Mouse (Mus musculus): ENCODE results near the gene Zfp42. TPM values are rescaled to one million over a fixed set of nuclear protein-coding genes. Genes with fewer than 3 reads are reported as not detected.

Gene Zfp42
- polyA plus RNA-seq, 1 experiment from 2014 or later = not detected

GRCm38 (mm10) chr8:43248707-43249106 is 58.1 kb downstream of the Zfp42 start:
- H3K4me2 ChIP-seq = no peak overlapping the region
- WGBS = 87% methylated on average over 8 of the region's 8 CpGs
- H3K27me3 ChIP-seq = no peaks in the 10 kb centered on the region
- H3K9me3 ChIP-seq = no peaks in the 10 kb centered on the region
- H3K27ac ChIP-seq = no peak overlapping the region
- H3K4me3 ChIP-seq = no peak overlapping the region
- no peaks in the 10 kb centered on the region for H3K4me1 ChIP-seq
- no peak for ATAC-seq (ENCODE audit: insufficient number of reproducible peaks, insufficient read depth, low FRiP score, low TSS enrichment, low read depth)
- H3K9ac ChIP-seq = no peak overlapping the region
- H3K36me3 ChIP-seq = no peaks in the 10 kb centered on the region

Other genes starting within 250 kb of the Zfp42 start
- gene Triml1, start 165.5 kb downstream of the Zfp42 start, polyA plus RNA-seq (2015; fragmentation: Nextera tagmentation; extraction: Ambion mirVana) = not detected in 2 replicates
- gene Triml2, start 126.4 kb downstream of the Zfp42 start, polyA plus RNA-seq (2015; fragmentation: Nextera tagmentation; extraction: Ambion mirVana) = not detected in 2 replicates
- gene Adam26b, start 221.1 kb upstream of the Zfp42 start, polyA plus RNA-seq (2015; fragmentation: Nextera tagmentation; extraction: Ambion mirVana) = not detected in 2 replicates

Measured in embryonic facial prominence, embryonic 13.5 days (tissue).